Mouse (Mus musculus) embryo, embryonic 11 days (tissue): ENCODE results near the gene Scube3.

Experiments
- DNase-seq: peaks from one replicate; pipeline ENCODE4 v3.0.0-alpha.2; 2015

The Scube3 gene

DNA sequence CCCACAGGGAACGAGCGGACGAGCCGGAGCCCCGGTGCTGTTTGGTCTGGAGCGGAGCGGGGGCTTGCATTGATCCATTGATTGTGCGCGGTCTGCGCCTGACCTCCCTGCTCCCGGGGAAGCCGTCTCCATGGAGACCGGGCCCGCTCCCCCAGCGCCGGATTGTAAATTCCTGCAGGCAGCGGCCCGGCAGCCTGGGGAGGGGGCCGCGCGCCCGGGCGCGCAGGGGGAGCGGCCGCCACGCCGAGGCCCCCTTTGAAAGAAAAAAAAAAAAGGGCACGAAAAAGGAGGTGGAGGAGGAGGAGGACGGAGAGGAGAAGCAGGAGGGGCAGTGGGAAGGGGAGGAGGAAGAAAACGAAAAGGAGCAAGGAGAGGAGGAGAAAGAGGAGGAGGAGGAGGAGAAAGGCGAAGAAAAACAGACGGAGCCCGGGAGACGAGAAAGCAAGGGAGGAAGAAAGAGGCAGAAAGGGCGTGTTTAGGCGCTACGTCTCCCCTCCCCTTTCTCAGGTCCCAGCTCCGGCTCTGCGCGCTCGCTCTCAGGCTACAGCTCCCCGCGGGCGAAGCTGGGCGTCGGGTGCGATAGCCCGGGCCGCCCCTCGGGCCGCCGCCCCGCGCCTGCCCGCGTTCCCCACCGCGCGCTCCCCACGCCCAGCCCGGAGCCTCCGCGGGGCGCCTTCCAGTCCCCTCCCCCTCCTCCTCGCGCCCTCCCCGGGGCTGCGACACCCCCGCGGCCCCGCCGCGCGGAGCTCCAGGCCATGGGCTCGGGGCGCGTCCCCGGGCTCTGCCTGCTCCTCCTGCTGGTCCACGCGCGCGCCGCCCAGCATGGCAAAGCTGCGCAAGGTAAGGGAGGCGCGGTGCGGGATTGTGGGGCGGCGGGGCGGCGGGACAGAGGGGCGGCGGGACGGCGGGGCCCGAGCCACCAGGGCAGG is at the start of gene Scube3:
Gene Scube3, plus strand, starts transcription at position 371 of the 929 bp plus-strand sequence.
- DNase-seq, result peak; percentile 89

DNA sequence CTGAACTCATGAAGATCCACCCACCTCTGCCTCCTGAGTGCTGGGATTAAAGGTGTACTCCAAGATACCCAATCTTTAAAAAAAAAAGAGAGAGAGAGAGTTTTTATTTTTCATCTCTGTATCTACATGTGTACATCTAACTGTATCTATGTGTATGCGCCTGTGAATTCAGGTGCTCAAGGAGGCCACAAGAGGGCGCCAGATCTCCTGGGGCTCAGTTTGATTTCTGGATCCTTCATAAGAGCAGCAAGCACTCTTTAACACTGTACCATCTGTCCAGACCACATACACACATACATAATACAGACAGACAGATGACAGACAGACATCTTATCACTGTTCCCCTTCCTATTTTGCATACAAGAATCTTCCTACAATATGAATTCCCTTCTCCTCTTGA is 49.6 kb upstream of the Scube3 start:
- no peak for DNase-seq

DNA sequence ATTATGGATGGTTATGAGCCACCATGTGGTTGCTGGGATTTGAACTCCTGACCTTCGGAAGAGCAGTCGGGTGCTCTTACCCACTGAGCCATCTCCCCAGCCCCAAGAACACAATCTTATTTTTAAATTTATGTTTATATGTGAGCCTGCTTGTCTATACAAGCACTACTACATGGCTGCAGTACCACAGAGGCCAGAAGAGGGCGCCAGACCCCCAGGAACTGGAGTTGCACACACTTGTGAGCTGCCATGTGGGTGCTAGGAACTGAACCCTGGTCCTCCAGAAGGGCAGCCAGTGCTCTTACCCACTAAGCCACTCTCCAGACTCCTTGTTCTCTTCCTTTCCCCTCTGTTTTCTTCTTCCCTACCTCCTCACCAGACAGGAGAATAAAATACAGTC is 48.1 kb upstream of the Scube3 start:
- DNase-seq, result no peak

DNA sequence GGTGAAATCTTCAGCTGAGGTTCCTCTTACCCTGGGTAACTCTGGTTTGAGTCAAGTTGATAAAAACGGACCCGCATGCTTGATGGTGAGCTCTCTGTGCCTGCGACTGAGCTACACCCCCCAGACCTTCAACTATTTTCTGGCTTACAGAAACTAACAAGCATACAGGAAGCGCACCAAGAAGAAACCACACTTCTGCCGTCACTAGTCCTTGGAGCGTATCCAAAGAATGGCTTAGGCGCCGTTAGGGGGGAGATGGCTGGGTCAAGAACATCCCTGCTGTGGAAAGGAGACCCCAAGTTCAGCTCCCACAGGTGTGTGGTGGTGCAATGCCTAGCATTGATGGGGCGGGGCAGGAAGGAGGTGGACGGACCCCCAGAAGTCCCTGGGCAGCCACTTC is 45.5 kb upstream of the Scube3 start:
- DNase-seq, result no peak

DNA sequence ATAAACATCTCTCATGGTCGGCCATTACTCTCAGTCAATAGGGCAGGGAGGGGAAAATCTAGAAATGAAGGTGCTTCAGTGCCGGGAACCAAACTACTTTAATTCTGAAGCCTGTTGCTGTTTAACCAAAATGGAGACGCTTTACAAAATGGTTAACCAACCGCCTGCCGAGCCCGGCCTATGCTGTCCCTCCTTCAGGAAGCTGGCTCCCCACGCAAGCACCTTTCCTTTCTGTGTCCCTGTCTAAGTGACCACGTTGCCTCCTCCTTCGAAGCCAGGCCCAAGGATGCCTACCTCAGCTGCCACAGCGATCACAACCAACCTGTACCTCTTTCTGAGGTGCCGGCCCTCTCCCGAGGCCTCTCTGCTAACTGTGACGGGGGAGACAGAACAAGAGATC is 44.6 kb upstream of the Scube3 start:
- no peak for DNase-seq

DNA sequence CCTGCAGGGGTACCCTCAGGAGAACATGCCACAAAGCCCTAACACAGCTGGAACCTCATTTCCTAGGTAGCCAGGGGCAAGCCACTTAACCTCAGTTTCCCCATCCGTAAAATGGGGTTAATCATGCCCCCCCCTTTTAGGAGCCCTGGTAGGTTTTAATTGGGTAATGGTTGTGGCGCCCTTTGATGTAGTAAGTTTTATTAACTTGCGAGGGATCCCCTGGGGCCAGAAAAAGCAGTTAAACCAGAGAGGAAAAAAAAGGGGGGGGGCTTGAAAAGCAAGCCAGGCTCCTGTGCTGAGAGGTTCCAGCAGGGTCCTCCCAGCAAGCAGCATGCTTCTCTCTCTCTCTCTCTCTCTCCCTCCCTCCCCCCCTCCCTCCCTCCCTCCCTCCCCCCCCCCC is 42.9 kb upstream of the Scube3 start:
- DNase-seq, result no peak

DNA sequence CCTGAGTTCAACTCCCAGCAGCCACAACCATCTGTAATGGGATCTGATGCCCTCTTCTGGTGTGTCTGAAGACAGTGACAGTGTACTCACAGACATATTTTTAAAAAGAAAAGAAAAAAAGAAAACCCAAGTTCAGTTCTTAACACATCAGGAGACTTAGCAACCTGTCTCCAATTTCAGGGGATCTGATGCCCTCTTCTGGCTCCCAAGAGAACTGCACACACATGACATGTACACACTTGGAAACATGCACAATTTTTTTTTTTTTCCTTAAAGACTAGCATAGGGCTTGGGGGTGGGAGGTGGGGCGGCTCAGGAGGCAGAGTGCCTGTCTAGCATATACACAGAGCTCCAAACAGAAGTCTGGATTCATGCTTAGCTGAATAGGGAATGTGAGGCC is 41.3 kb upstream of the Scube3 start:
- no peak for DNase-seq

DNA sequence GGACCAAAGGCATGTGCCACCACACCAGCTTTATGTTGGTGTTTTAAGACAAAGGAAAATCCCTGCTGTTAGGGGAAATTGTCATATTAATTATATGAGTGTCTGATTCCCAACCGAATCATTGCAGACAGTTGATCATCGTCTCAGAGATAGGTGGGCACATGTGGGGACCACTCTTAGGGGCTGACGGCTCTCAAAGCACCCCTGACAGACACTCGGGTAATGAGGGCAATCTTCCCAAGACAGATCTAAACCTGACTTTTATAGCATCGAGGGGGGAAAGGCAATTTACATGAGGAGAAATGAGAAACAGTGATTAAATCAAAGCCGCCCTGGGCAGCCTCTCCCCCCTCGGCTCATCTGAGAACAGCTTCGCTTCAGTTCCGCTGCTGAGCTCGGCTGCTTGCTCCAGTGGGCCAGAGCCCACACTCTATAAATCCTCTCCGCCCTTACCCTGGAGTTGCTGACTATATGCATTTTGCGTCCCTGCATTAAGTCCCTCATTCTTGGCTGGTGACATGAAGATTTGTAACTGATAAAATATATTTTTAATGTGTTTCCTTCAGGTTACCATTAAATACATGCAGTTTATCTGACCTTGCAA is 40.6 kb upstream of the Scube3 start:
- no peak for DNase-seq

DNA sequence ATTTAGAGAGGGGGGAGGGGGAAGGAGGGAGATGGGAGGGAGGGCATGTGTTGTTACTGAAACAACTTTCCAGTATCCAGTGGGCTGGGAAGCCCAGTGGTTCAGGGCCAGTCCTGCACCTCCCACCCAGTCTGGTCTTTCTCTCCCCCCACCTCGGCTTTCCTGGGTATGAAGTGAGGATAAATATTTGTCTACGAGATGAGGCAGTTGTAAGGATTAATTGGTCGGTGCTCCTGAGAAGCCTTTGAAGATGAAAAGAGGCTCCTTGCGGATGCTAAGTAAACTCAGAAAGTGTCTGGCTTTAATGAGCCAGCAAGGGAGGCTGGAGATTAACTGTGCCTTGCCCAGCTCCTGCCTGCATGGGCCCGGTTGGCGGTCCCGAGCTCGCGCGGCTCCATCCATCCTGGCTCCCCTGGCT is 40.0 kb upstream of the Scube3 start:
- DNase-seq, result peak; percentile 43

DNA sequence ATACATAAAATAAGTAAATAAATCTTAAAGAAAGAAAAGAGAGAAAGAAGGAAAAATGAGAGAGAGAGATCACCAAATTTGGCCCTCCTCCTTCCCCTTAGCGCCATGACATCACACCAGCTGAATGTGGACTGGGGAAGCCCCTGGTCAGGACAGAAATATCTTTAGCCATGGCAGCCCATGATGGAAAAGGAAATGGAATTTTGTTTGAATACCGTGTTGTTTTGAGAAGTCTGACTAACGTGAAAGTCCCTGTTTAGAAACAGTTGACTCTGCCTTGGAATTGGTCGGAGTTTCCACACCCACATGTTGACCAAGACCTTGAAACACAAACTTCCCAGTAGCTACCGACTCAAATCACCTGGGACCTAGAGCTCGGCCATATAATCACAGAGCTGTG is 37.5 kb upstream of the Scube3 start:
- DNase-seq, result no peak

DNA sequence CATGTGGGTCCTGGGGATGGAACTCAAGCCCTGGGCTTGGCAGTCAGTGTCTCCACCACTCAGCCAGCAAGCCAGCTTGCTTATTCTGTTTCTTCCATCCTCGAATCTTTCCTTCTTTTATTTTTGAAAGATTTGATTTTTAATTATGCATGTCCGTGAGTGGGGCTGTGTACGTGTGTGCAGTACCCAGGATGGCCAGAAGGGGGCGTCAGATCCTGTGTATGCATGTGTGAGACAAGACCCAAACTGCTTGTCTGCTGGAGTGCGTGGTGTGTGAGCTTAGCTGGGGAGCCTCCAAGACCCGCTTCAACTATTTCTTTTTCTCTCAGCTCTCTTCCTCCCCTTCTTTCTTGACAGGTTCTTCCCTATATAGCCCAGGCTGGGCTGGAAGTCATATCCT is 35.6 kb upstream of the Scube3 start:
- no peak for DNase-seq

DNA sequence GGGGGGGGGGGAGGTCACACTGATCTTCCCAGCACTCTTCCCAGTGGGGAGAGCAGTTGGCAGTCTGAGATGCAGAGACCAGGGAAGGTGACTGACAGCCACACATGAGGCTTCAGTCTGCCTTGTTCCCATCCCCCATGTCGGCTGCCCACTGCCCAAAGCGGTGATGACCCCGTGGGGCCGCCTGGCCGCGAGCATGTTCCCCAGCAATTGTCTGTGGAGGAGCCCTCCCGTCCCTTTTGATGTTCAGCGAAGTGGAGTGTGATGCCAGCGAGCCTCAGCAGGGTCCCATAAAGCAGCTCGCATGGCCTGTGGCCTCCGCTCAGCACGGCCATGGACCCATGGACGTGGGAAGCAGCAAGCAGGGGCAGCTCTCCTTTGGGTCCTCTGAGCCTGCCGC is 34.7 kb upstream of the Scube3 start:
- DNase-seq, result peak; percentile 71

DNA sequence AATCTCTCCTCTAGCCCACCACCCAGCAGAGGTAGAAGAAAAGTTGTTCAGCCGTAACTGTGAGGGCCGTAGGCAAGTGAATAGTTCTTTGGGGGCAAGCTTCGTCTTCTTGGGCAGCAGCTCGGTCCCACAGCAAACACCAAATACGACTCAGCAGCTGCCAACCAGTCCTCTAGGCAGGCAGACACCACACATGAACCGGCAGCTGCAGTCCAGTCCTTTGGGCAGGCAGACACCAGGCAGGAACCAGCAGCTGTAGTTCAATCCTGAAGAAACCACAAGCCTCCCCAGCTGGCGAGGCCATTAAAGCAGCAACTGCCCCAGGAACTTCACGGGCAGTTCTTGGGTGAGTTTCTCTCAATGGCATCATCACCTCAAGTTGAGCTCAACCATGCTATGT is 29.7 kb upstream of the Scube3 start:
- no peak for DNase-seq

DNA sequence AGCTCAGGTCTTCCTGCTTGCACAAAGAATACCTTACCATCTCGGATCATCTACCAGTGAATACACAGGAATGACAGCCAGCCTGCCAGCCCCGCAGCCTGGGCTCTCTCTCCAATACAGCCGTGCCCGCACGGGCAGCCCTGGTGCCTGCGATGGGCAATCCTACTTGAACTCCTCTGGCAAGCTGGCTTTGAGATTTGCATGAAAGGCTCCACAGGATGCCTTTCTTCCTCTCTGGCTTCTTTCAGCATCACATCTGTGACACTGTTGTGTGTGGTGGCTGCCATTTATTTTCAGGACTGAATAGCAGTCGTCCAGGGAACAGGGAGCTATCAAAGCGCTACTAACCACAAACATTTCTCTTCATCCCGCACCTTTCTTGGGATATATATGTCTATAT is 25.6 kb upstream of the Scube3 start:
- DNase-seq, result no peak

DNA sequence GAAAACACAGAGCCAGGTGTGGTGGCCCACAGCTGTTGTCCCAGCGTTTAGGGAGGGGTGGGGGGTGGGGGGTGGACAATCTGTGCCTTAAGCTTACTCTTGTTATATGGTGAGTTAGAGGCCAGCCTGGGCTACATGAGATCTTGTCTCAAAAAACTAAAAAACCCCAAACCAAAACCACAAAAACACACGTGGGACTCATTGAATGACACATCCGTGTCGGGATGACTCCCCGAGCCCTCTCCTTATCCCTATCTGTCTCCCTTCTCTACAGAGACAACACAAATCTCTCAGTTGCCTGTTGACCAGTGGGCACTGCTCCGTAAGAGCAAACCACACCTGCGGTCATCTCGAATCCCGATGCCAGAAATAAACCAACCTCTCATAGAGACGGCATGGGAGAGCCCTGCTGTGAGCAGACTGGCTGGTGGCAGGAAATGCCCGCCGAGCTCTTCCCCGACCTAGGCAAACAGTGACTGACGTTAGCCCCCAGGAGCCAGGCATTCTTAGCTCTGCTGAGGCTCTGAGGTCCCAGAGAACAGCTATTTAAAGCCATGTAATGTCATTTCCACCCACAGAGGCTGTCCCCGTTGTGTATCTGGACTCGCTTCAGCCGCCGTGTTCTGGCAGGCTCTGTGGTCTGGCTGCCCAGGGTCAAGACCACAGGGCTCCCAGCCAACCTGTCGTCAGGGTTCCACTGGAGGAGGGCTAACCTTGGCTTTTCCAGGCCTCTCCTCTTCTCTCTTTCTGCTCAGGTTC is 24.3 kb upstream of the Scube3 start:
- DNase-seq, result no peak

DNA sequence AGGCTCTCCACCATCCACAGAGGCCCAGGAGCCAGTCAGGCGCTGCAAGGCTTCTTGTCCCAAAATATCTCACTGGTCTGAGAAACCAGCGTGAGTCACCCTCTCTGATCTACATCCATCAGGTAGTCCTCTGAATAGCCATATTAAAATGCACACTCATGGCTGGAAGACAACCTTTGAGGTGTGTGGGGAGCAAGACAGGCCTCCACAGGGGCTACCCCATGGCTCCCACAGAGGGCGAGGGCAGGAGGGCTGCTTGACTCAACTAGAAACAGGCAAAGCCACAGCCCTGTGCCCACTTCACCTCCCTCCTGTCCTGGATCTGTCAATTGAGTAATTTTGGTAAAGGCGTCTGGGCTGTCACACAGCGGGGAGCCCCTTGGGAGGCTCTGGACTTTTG is 21.5 kb upstream of the Scube3 start:
- no peak for DNase-seq

DNA sequence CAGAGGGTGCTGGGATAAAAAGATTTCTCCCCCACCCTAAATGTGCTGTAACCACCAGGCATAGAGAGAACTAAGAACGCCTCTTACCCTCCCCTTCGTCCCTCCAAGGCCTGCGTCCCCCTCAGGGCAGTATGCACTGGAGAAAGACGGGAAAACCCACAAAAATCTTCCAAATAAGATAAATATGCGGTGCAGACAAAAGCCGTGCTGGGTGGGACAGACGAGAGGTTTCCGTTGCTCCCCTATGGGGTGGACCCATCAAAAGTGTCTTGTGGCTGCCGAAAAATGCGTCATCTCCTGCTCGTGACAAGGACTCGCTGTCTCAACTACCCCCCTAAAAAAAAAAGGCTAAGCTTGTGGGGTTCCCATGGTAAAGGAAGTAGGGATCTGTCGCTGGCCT is 19.0 kb upstream of the Scube3 start:
- no peak for DNase-seq

DNA sequence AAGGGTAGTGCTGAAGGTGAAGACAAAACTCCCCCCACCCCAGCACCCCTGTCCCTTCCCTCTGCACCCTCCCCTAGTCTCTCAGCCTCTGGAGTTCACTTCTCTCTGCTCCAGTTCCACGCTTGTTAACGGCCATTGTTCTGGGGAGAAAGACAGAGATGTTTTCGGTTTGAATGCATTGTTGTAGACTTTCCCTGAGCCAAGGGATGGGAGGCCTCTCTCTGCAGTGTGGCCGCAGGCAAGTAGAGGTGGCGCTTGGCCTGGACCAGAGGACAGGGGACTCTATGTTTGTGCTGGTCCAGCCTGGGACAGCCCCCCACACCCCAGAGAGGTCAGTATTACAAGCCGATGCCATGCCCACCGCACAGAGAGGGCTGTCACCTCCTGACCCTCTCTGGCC is 18.3 kb upstream of the Scube3 start:
- DNase-seq, result peak; percentile 63

DNA sequence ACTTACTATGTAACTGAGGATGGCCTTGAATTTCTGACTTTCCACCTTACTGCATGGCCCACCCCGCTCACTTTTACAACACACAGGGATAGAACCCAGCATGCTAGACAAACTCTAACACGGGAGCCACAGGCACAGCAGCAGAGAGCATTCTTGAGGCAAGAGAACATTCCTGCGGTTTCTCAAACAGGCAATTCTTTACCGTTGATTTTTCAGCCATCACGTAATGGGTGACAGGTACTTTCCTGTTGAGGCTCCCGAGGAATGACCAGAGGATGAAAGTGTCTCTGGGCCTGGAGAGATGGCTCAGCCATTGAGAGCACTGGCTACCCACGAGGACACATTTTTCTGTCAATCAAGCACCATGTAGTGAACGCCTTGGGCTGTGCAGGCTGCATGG is 17.6 kb upstream of the Scube3 start:
- DNase-seq, result no peak

DNA sequence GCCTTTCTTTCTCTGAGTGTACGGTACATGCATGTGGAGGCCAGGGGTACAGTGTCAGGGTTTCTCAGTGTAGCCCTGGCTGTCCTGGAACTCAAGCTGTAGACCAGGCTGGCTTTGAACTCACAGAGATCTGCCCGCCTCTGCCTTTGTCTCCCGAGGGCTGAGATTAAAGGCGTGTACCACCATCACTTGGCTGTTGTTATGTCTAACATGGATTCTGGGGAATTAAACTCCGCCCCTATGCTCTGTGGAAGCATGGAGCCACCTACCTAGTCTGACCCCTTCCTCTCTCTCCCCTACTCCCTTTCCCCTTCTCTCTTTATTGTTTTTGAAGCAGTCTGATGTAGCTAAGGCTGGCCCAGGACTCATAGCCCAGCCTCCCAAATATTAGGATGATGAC is 12.1 kb upstream of the Scube3 start:
- DNase-seq, result no peak

DNA sequence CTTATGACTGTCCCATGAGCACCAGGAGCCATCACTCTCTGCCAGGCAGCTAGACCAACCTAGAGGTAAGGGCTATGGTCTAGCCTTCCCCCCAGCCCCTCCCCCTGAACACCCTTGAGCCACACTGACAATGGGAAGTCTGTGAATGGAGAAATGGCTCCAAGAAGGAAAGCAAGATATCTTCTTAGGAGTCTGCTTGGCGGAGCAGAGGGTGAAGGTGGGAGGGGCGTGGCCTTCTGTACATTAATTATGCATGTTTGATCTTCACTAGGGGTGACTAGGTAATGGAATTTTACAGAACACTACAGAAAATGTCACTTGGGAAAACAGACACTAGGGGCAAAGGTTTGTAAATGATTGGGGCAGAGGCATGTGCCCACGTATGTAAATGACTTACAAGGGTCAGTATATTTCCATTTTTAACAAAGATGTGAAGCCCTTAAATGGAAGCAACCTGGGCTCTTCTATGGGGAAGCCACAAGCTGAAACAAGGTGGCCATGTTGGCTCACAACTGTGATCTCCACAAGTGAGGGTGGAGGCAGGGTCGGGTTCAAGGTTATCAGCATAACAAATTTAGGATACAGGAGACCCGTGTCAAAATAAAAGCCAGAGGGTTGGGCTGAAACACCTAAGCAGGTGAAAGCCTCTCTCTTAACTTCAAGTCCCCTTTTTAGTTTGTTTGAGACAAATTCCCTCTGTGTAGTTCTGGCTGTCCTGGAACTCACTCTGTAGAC is 11.4 kb upstream of the Scube3 start:
- no peak for DNase-seq

DNA sequence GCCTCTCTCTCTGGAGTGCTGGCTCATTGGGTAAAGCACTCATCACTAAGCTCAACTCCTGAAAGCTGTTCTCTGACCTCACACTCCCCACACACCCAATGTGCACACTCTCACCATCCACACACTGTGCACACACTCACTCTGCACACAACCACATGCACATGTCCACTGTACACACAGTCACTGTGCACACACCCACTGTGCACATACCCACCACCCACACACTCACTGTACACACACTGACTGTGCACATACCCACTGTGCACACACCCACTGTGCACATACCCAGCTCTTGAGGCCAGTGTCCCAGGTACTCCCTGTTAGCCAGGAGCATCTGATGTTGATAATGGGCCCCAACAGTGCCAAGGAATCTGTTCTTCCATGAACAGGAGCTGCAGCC is 10.8 kb upstream of the Scube3 start:
- no peak for DNase-seq

DNA sequence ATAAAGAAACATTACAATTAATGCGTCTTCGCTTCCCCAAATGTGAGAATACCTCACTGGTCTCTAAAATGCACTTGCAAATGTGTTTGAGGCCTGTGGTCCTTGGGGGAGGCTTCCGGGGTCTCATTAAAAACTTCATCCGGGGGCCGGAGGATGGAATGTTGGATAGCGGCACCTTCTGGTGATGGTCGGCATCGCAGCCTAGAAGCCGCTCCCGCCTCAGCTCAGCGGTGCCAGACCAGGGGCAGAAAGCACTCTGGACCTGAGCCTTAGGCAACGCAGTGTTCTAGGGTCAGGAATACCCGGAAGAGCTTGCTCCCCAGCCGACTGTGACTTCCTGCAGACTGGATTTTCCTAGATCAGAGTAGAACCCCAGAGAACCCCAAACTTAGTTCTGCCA is 8.7 kb upstream of the Scube3 start:
- peak; percentile 83 for DNase-seq
